Mouse (Mus musculus): ENCODE data around the gene Dnajc16.

Gene Dnajc16

DNA sequence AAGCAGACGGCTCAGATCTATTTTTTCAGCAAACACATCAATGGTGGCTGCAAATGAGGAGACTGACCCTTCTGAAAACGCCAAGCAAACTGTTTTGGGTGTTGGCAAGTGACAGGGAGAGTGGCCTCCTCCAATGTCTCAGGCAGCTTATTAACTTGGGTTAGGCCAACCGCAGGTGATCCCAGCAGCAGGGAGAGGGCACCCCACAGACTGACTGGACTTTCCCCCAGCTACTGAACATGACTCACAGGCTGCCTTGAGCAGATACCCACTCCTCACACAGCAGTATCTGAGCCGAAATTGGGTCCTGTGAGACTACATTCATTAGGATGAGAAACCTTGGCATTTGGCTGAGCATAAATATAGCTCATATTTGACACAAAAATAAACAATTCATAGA lies 29.8 kb downstream of the Dnajc16 start:
- no peak for DNase-seq

DNA sequence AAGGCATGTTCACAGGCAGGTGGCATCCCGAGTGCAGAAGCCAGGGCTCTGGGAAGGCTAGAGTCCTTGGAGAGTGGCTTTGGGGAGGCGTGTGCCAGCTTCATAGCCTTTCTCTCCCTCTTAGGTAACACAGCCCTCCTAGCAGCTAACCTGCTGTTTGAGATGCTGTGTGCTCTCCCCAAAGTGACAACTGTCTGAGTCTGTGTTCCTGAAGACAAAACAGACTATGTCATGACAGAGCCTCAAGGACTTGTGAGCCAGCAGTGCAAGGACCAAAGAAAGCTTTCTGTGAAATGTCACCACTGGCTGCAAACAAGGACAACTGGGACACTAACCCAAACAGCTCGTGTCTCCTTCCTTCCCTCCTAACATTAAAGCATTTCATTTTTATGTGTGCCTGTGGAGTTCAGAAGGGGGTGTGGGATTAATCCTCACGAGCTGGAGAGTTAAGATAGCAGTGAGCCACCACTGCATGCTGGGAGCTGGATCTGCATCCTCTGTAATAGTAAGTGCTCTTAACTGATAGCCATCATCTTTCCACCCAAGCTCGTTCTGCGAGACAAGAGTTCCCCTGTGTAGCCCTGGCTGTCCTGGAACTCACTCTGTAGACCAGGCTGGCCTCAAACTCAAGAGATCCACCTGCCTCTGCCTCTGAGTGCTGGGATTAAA lies 31.7 kb downstream of the Dnajc16 start:
- DNase-seq: no peak

GRCm38 (mm10) chr4:141757124-141757523 lies 33.6 kb downstream of the Dnajc16 start:
- DNase-seq: no peak

- DNase-seq: no peak
Measured at GRCm38 (mm10) chr4:141755375-141755930, 35.3 kb downstream of the Dnajc16 start.

DNA sequence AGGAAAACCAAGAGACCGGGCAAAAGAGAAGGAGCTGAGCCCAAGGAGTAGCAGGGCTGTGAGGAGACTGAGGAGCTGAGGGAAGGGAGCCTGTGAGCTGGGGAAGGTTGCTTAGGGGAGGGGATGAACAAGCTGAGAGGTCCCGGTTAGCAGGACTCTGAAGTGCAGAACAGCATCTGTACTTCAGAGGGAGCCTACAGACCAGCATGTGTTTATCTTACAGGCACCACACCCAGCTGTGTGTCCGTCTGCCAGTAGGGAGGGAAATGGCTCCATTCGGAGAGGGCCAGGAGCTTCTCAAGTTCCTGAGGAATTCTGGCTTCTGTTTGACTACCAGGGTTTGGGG lies 38.7 kb downstream of the Dnajc16 start:
- DNase-seq: no peak

- DNase-seq: no peak
Measured at GRCm38 (mm10) chr4:141751419-141752075, 39.2 kb downstream of the Dnajc16 start.

- DNase-seq: no peak
Measured at GRCm38 (mm10) chr4:141750826-141751225, 39.9 kb downstream of the Dnajc16 start.

GRCm38 (mm10) chr4:141749557-141749956 lies 41.2 kb downstream of the Dnajc16 start:
- no peak for DNase-seq

DNA sequence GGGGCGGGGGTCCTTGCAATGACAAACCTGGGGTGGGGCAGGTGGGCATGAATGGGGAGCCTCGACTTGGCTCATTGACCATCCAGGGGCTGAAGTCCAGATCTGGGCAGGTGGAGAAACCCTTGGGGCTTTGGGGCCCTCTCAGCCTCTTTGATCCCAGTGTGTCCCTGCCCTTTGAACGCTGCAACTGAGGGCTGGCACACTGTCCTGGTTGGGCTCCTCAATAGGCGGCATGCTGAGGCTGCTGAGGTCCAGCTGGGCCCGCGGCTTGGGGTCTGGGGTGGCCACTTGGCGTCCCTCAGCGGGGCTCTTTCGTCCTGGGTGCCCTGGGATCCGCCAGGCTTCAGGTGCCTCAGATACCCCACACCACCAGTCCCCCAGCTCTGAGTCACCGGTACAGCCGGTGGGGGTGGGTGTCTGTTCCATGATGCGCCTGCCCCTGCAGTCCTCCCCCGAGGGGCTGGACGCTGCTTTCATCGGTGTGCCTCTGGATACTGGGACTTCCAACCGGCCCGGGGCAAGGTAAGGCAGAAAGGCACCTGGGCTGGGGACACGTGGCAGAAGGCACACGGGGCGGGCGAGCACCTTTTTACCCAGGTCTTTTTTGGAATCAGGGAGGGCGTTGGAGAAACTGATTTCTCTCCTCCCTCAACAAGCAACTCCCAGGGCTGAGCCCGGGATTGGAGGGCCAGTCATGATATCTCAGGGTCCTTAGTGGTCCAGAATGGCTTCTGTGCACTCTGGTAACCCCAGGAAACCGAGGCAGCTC lies 44.0 kb downstream of the Dnajc16 start, which contains the start of gene Agmat:
TSS of gene Agmat (plus strand) at position 95 of the 769 bp plus-strand sequence.
- no peak for DNase-seq

DNA sequence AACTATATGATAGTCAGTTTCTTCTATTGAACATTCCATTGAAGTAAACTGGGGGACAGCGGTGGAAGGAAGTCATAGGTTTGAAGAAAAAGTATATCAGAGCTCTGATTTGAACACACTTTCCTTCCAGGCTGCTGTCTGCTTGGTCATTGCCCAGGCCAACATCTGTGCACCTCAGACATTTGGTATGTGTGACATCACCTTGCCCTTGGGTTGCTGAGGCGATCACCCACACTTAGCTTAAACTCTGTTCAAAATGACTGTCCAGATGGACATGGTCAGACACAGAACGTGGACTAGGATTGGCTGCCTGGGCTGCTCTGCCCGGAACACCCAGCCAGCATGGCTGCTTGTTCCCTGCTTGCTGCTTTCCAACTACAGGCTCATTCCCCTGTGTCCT lies 48.4 kb downstream of the Dnajc16 start:
- DNase-seq: no peak

- no peak for DNase-seq
Measured at GRCm38 (mm10) chr4:141741856-141742255, 48.9 kb downstream of the Dnajc16 start.

GRCm38 (mm10) chr4:141738015-141738414 lies 52.7 kb downstream of the Dnajc16 start:
- DNase-seq: no peak

DNA sequence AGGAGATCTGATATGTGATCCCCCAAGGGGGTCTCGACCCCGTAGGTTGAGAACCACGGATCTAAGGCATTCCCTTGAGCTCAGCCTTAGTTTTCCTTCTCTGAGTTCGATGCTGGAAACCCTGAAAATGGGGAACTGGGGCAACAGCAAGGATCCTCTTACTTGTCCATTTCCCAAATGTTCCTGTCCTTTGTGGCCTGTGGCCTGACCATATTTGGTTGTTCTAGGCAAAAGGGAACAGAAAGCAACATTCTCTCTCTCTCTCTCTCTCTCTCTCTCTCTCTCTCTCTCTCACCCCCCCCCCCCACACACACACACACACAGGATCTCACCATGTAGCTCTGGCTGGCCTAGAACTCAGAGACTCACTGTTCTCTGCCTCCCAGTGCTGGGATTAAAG lies 53.9 kb downstream of the Dnajc16 start:
- DNase-seq: no peak

DNA sequence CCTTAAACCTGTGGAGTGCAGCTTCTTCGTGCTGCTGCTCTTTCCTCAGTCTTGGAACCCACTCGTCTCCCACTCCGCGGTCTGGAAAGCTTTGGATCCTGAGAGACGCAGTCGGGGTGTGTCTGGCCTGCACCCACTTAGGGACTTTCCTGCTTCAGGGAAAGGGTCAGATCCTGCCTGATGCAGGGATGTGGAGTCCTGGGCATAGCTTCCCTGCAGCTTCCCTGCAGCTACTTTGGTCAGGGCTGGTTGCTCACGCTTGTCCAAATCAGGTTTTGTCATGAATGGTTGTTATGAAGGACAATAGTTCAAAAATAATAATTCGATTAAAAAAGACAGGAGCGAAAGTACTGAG lies 55.5 kb downstream of the Dnajc16 start:
- DNase-seq: no peak

DNA sequence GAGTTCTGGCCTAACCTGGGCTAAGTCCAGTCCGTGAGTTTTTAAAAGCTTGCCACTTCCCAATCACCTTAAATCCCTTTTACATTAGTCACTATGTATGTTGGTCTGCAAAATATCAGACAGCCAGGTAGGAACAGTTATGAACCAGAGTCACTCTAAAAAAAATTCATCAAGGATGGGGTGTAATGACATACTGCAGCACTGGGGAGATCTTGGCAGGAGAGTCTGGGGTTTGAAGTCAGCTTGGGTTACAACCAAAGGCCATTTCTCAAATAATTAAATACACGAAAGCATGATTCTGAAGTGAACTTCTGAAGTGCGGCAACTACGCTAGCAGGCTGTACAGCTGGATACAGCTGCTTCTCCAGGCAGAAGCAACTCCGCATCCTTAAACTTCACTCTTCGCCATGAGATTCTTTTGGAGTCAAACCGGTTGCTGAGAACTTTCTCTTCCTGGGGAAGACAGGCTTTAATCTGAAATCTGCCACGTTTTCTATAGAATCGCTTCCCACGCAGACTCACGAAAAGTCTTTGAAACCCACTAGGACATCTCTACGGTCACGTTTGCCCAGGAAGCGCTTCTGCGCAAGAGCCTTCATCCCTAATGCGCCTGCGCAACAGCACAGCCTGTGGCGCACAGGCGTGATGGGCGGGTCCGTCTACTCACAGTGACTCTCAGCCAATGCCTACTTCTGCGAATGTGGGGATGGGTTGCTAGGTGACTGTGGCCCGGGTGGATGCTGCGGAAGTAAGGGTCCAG lies 56.1 kb downstream of the Dnajc16 start:
- peak; percentile 87 for DNase-seq

- no peak for DNase-seq
Measured at GRCm38 (mm10) chr4:141731766-141732165, 59.0 kb downstream of the Dnajc16 start.

- DNase-seq: no peak
Measured at GRCm38 (mm10) chr4:141730401-141730800, 60.3 kb downstream of the Dnajc16 start.

DNA sequence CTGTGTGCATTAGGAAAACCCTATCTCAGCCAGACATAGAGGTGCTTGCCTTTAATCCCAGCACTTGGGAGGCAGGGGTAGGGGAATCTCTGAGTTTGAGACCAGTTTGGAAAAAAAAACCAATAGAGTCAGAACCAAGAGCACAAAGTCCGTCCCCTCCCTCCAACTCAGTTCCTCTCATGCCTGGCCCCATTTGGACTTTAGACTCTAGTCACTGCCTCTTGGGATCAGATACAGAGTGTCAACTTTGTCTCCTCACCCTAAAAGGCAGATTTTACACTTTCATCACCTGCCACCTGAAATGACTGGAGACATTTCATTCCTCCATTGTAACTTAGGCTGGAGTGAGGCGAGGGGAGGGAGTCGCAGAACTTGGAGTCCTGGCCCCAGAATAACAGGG lies 61.5 kb downstream of the Dnajc16 start:
- DNase-seq: no peak

DNA sequence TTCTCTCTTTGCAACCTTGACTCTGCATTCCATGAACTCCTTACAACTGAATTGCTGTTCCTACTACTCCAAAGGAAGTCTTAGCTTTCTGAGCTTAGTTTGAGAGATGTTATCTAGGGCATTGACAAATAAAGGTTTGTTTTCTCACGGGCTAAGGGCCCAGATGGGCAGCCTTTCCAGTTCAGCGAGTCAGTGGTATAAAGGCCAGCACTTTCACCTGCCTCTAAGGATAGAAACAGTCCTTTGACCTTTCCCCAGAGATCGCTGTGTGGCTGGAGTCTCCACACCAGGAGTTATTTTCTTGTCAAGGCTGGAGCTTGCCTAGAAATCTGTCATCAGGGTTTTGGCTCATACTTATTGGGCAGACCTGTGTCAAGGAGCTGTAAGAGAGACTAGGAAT lies 65.0 kb downstream of the Dnajc16 start:
- no peak for DNase-seq

GRCm38 (mm10) chr4:141725277-141725676 lies 65.5 kb downstream of the Dnajc16 start:
- no peak for DNase-seq

DNA sequence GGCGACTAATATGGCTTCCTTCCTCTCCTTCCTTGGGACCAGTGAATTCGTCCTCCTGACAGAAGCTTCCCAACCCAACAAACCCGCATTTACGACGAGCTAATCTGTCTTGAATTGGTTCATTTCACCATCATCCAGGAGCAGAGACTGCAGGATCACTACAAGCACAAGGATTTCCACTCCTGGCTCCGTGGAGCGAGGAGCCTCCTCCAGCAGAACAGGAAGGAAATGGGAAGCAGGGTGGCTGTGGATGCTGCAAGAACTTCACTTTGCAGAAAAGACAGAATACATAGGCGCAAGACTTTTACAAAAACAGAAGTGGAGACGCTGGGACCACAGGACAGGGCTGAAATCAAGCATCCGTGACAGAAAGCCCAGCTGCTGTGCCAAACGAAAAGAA lies 66.1 kb downstream of the Dnajc16 start:
- no peak for DNase-seq

DNA sequence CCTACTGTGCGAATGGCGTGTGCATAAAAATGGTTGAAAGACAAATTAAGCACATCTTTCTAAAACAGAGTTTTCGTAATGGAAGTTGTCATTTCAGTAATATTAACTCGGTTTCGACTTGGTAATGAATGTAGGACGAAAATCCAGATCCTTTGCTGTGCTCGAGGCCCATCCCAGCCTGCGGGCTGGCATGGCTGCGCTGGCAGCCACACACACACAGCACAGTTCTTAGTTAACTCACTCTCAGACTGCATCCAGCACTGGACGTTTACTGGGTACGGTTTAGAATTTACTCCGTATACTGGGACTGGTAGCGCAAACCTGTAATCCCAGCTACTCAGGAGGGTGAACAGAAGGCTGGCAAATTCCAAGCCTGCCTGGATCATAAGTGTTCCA lies 67.1 kb downstream of the Dnajc16 start:
- DNase-seq: no peak
